24 mouse cellular contexts compared by ENCODE assay signal in genomic region chr2:118162486-118162885, GRCm38 (mm10). TPM values are rescaled to one million over a fixed set of nuclear protein-coding genes. Genes with fewer than 3 reads are reported as not detected.
DNase-seq lines count a peak whose midpoint lies in the region; ATAC-seq and TF ChIP-seq lines count a peak whose summit lies in the region.
"Had no signal": no experiment of that assay in that cellular context is flagged by ENCODE, and none has a peak within 500 bp of the region (broad histone marks: within the 10 kb centered on the region; RNA-seq: fewer than 3 reads in every experiment).

No protein-coding gene starts in this region.

- H3K4me2 ChIP-seq in hindbrain, embryonic 11.5 days (replicated peaks; ENCODE audit: low read depth, low read length) = no peak overlapping the region
- no peak overlapping the region for H3K4me2 ChIP-seq in embryonic facial prominence, embryonic 14.5 days (ENCODE audit: low read depth, low read length)
- no peak overlapping the region; the same call in 1 of the 2 replicates for H3K4me2 ChIP-seq in limb, embryonic 13.5 days (replicated peaks)
- H3K4me2 ChIP-seq in lung, postnatal 0 days (replicated peaks; ENCODE audit: low read depth, low read length) = no peak overlapping the region
- H3K4me2 ChIP-seq: forebrain, embryonic 15.5 days; heart, embryonic 15.5 days; hindbrain, embryonic 15.5 days; liver, embryonic 13.5 days; lung, embryonic 14.5 days had no signal

- H3K36me3 ChIP-seq in hindbrain, embryonic 10.5 days = no peaks in the 10 kb centered on the region
- no peaks in the 10 kb centered on the region for H3K36me3 ChIP-seq in hindbrain, embryonic 11.5 days (ENCODE audit: control insufficient read depth, insufficient read depth, low read length)
- H3K36me3 ChIP-seq in embryonic facial prominence, embryonic 14.5 days (ENCODE audit: control insufficient read depth, insufficient read depth, low read length) = no peaks in the 10 kb centered on the region
- H3K36me3 ChIP-seq in limb, embryonic 13.5 days = no peaks in the 10 kb centered on the region
- H3K36me3 ChIP-seq in lung, postnatal 0 days (ENCODE audit: insufficient read depth, low read length) = no peaks in the 10 kb centered on the region
- H3K36me3 ChIP-seq: forebrain, embryonic 15.5 days; heart, embryonic 15.5 days; hindbrain, embryonic 15.5 days; liver, embryonic 13.5 days had no signal

- H3K27ac ChIP-seq in hindbrain, embryonic 10.5 days = peak overlapping the region; percentile 56
- no peak overlapping the region for H3K27ac ChIP-seq in hindbrain, embryonic 11.5 days (ENCODE audit: low read depth, low read length)
- H3K27ac ChIP-seq in embryonic facial prominence, embryonic 14.5 days (replicated peaks; ENCODE audit: low read depth, low read length) = peak overlapping the region; percentile 48; the same call in 1 of the 2 replicates
- H3K27ac ChIP-seq in limb, embryonic 13.5 days = peak overlapping the region; percentile 75; the same call in 1 of the 2 replicates
- no peak overlapping the region for H3K27ac ChIP-seq in lung, postnatal 0 days (ENCODE audit: low read length)
- H3K27ac ChIP-seq: forebrain, embryonic 15.5 days; heart, embryonic 15.5 days; hindbrain, embryonic 15.5 days; liver, embryonic 13.5 days had no signal

- no peak overlapping the region for H3K4me3 ChIP-seq in hindbrain, embryonic 10.5 days
- H3K4me3 ChIP-seq in hindbrain, embryonic 11.5 days (ENCODE audit: low read depth, low read length) = no peak overlapping the region
- no peak overlapping the region for H3K4me3 ChIP-seq in embryonic facial prominence, embryonic 14.5 days (ENCODE audit: low read depth, low read length)
- no peak overlapping the region for H3K4me3 ChIP-seq in limb, embryonic 13.5 days
- H3K4me3 ChIP-seq in lung, postnatal 0 days (ENCODE audit: low read depth, low read length) = no peak overlapping the region
- H3K4me3 ChIP-seq: forebrain, embryonic 15.5 days; heart, embryonic 15.5 days; hindbrain, embryonic 15.5 days; liver, embryonic 13.5 days; megakaryocyte, embryonic 14.5 days had no signal

- H3K9me3 ChIP-seq in hindbrain, embryonic 10.5 days = no peaks in the 10 kb centered on the region
- H3K9me3 ChIP-seq in hindbrain, embryonic 11.5 days (ENCODE audit: control insufficient read depth, low read length) = no peaks in the 10 kb centered on the region
- H3K9me3 ChIP-seq in embryonic facial prominence, embryonic 14.5 days (ENCODE audit: control insufficient read depth, low read length) = no peaks in the 10 kb centered on the region
- no peaks in the 10 kb centered on the region for H3K9me3 ChIP-seq in limb, embryonic 13.5 days
- H3K9me3 ChIP-seq in lung, postnatal 0 days (ENCODE audit: low read length) = no peaks in the 10 kb centered on the region
- H3K9me3 ChIP-seq: forebrain, embryonic 15.5 days; heart, embryonic 15.5 days; hindbrain, embryonic 15.5 days; liver, embryonic 13.5 days; megakaryocyte, embryonic 14.5 days had no signal

- no peak for TF ChIP-seq EP300 in lung, postnatal 0 days (IDR thresholded peaks at IDR 0.05)

- no peak for ATAC-seq in hindbrain, embryonic 11.5 days (ENCODE audit: low FRiP score)
- ATAC-seq in embryonic facial prominence, embryonic 14.5 days (ENCODE audit: low read depth) = no peak
- no peak for ATAC-seq in limb, embryonic 13.5 days (ENCODE audit: low FRiP score, low read depth)
- ATAC-seq in lung, postnatal 0 days = no peak
- no peak for ATAC-seq in megakaryocyte-erythroid progenitor cell, adult 5-6 weeks (replicated peaks; ENCODE audit: low FRiP score, low TSS enrichment, poor library complexity, severe bottlenecking)
- ATAC-seq: forebrain, embryonic 15.5 days had no signal

- peaks cover 55% of the 10 kb centered on the region for H3K4me1 ChIP-seq in hindbrain, embryonic 10.5 days (replicated peaks)
- no peaks in the 10 kb centered on the region for H3K4me1 ChIP-seq in hindbrain, embryonic 11.5 days (replicated peaks; ENCODE audit: control insufficient read depth, insufficient read depth, low read length)
- peaks cover 29% of the 10 kb centered on the region for H3K4me1 ChIP-seq in embryonic facial prominence, embryonic 14.5 days (ENCODE audit: control insufficient read depth, insufficient read depth, low read length)
- H3K4me1 ChIP-seq in limb, embryonic 13.5 days = peaks cover 71% of the 10 kb centered on the region
- H3K4me1 ChIP-seq in lung, postnatal 0 days (ENCODE audit: insufficient read depth, low read depth, low read length) = no peaks in the 10 kb centered on the region
- H3K4me1 ChIP-seq: liver, embryonic 13.5 days had no signal

- H3K9ac ChIP-seq in hindbrain, embryonic 11.5 days (ENCODE audit: low read depth, low read length) = no peak overlapping the region
- no peak overlapping the region for H3K9ac ChIP-seq in embryonic facial prominence, embryonic 14.5 days (ENCODE audit: low read depth, low read length)
- no peak overlapping the region for H3K9ac ChIP-seq in limb, embryonic 13.5 days
- no peak overlapping the region for H3K9ac ChIP-seq in lung, postnatal 0 days (replicated peaks; ENCODE audit: low read depth)
- H3K9ac ChIP-seq: forebrain, embryonic 15.5 days; heart, embryonic 15.5 days; hindbrain, embryonic 15.5 days; liver, embryonic 13.5 days; lung, embryonic 14.5 days had no signal

- H3K27me3 ChIP-seq in hindbrain, embryonic 10.5 days (ENCODE audit: insufficient read depth, poor library complexity, severe bottlenecking) = no peaks in the 10 kb centered on the region
- H3K27me3 ChIP-seq in hindbrain, embryonic 11.5 days (ENCODE audit: control insufficient read depth, insufficient read depth, low read length) = no peaks in the 10 kb centered on the region
- no peaks in the 10 kb centered on the region for H3K27me3 ChIP-seq in embryonic facial prominence, embryonic 14.5 days (replicated peaks; ENCODE audit: control insufficient read depth, insufficient read depth, low read length)
- no peaks in the 10 kb centered on the region for H3K27me3 ChIP-seq in limb, embryonic 13.5 days
- no peaks in the 10 kb centered on the region for H3K27me3 ChIP-seq in lung, postnatal 0 days (replicated peaks; ENCODE audit: insufficient read depth, low read length)
- H3K27me3 ChIP-seq: forebrain, embryonic 15.5 days; heart, embryonic 15.5 days; hindbrain, embryonic 15.5 days; liver, embryonic 13.5 days had no signal

- no peak for DNase-seq in hindbrain, embryonic 10.5 days (ENCODE audit: low spot score)
- no peak for DNase-seq in hindbrain, embryonic 11.5 days (ENCODE audit: low spot score)
- DNase-seq in embryo, embryonic 11 days = peak; percentile 42
- DNase-seq in embryonic facial prominence, embryonic 14.5 days (ENCODE audit: low spot score) = no peak
- DNase-seq in lung, postnatal 0 days (ENCODE audit: low spot score) = no peak
- DNase-seq in left cerebral cortex, adult 9 months (ENCODE audit: low spot score in 2 of 2) = no peak
- DNase-seq: adrenal gland, postnatal 25 days; cerebellum, adult 9-10 months; gastrocnemius, postnatal 36 days; heart, postnatal 36 days; kidney, adult 9 months; kidney, postnatal 36 days; layer of hippocampus, adult 9-11 months; liver, embryonic 13.5 days; lung, embryonic 14.5 days; lung, postnatal 36 days; thymus, adult 18-20 months; thymus, postnatal 36 days had no signal

- TF ChIP-seq CTCF in lung, postnatal 0 days (IDR thresholded peaks at IDR 0.05) = no peak

- 59% methylated on average over 5 of the region's 5 CpGs for WGBS in hindbrain, embryonic 10.5 days
- 55% methylated on average over 5 of the region's 5 CpGs for WGBS in hindbrain, embryonic 11.5 days
- WGBS in embryonic facial prominence, embryonic 14.5 days = 38% methylated on average over 5 of the region's 5 CpGs
- WGBS in limb, embryonic 13.5 days = 26% methylated on average over 5 of the region's 5 CpGs
- WGBS in lung, postnatal 0 days = 60% methylated on average over 5 of the region's 5 CpGs

RNA-seq across cellular contexts. Expression of gene Thbs1, which starts 50.8 kb away (rescaled TPM):
- 27.3 and 33.8 TPM in 2 replicates for polyA plus RNA-seq in hindbrain, embryonic 10.5 days (2016; fragmentation: Nextera tagmentation; extraction: Ambion mirVana)
- 39.9 and 46.1 TPM in 2 replicates for polyA plus RNA-seq in hindbrain, embryonic 11.5 days (2014; fragmentation: Nextera tagmentation; extraction: Ambion mirVana)
- polyA plus RNA-seq in embryonic facial prominence, embryonic 14.5 days (2014; fragmentation: Nextera tagmentation; extraction: Ambion mirVana) = 77.4 and 86.4 TPM in 2 replicates
- polyA plus RNA-seq in limb, embryonic 13.5 days (2015; fragmentation: Nextera tagmentation; extraction: Ambion mirVana) = 88.0 and 100.0 TPM in 2 replicates
- 50.8 and 57.5 TPM in 2 replicates for polyA plus RNA-seq in lung, postnatal 0 days (2015; fragmentation: Nextera tagmentation; extraction: Ambion mirVana)
- total RNA-seq in megakaryocyte-erythroid progenitor cell, adult 5-6 weeks (2014; fragmentation: Nextera tagmentation) = 1.6 TPM in 1 of 2 replicates, not detected in the other
- 0.42 and 1.2 TPM in 2 replicates for total RNA-seq in megakaryocyte-erythroid progenitor cell, adult 5-6 weeks (2017)

Comparison
In these comparisons a context has a peak if more than half of its experiments do, and no peak if none do; other contexts are left out.
1. H3K27ac ChIP-seq: peak in hindbrain, embryonic 10.5 days (single experiment), embryonic facial prominence, embryonic 14.5 days (single experiment) and limb, embryonic 13.5 days (single experiment); none in hindbrain, embryonic 11.5 days (single experiment) and lung, postnatal 0 days (single experiment).